Mouse (Mus musculus) MEL (cell line): Measurements from ENCODE around the gene Rps6ka3.

Experiments
- CTCF ChIP-seq, 3 experiments: IDR thresholded peaks in 2 of 3; conservative IDR thresholded peaks in 1 of 3; 2 replicates each; pipeline ENCODE4 v1.5.1; 2011 to 2012; ENCODE audit warnings: low read length in 3 of 3, low read depth in 2 of 3, mild to moderate bottlenecking in 2 of 3, improper control_type of control experiment in 1 of 3, inconsistent platforms in 1 of 3, mixed read lengths in 1 of 3, moderate library complexity in 1 of 3; ENCODE audit not compliant: control insufficient read depth in 1 of 3, insufficient read depth in 1 of 3, poor library complexity in 1 of 3, severe bottlenecking in 1 of 3
- EP300 ChIP-seq, 2 experiments: IDR thresholded peaks; 2 replicates each; pipeline ENCODE4 v1.6.1; 2011; ENCODE audit warnings: improper control_type of control experiment in 2 of 2, low read length in 2 of 2, low read depth in 1 of 2, mild to moderate bottlenecking in 1 of 2
- MAFK ChIP-seq: IDR thresholded peaks from 2 replicates; pipeline ENCODE4 v1.6.1; 2011; ENCODE audit warnings: low read depth, mild to moderate bottlenecking, low read length, improper control_type of control experiment, borderline replicate concordance
- NRF1 ChIP-seq: IDR thresholded peaks from 2 replicates; pipeline ENCODE4 v1.6.1; 2014; ENCODE audit warnings: low read depth, mild to moderate bottlenecking, inconsistent platforms, low read length, improper control_type of control experiment, moderate library complexity; ENCODE audit not compliant: poor library complexity, insufficient read depth, severe bottlenecking
- POLR2A ChIP-seq, 2 experiments: IDR thresholded peaks; 2 replicates each; pipeline ENCODE4 v1.6.1; 2011 to 2012; ENCODE audit warnings: low read length in 2 of 2, mild to moderate bottlenecking in 2 of 2, control low read depth in 1 of 2, improper control_type of control experiment in 1 of 2, low read depth in 1 of 2, moderate library complexity in 1 of 2; ENCODE audit not compliant: control insufficient read depth in 1 of 2, insufficient read depth in 1 of 2, poor library complexity in 1 of 2

- TF ChIP-seq MAFK = no peak
- no peak for TF ChIP-seq CTCF (IDR thresholded peaks at IDR 0.05 in 2 of 3, conservative IDR thresholded peaks at IDR 0.05 in 1 of 3; ENCODE audit: control insufficient read depth in 1 of 3, insufficient read depth in 1 of 3, low read depth in 2 of 3, low read length in 3 of 3, poor library complexity in 1 of 3, severe bottlenecking in 1 of 3)
- no peak for TF ChIP-seq POLR2A (IDR thresholded peaks at IDR 0.05; ENCODE audit: control insufficient read depth in 1 of 2, insufficient read depth in 1 of 2, low read depth in 1 of 2, low read length in 2 of 2, poor library complexity in 1 of 2)
- no peak for TF ChIP-seq NRF1
- TF ChIP-seq EP300 (IDR thresholded peaks at IDR 0.05; ENCODE audit: low read depth in 1 of 2, low read length in 2 of 2) = no peak
These were observed 5.1 kb downstream of the Rps6ka3 start for GRCm38 (mm10) chrX:159215253-159215652.
